Mouse (Mus musculus) liver, postnatal 0 days (tissue): ENCODE measurements around the gene Mtx3.

ENCODE experiments used
- CTCF ChIP-seq: sonication (generic); IDR thresholded peaks from 2 replicates; pipeline ENCODE4 v1.5.1; 2016; ENCODE audit warnings: antibody characterized with exemption, low read depth
- EP300 ChIP-seq: IDR thresholded peaks from 2 replicates; pipeline ENCODE4 v1.6.1; 2016; ENCODE audit warnings: antibody characterized with exemption, low read depth, mild to moderate bottlenecking

DNA sequence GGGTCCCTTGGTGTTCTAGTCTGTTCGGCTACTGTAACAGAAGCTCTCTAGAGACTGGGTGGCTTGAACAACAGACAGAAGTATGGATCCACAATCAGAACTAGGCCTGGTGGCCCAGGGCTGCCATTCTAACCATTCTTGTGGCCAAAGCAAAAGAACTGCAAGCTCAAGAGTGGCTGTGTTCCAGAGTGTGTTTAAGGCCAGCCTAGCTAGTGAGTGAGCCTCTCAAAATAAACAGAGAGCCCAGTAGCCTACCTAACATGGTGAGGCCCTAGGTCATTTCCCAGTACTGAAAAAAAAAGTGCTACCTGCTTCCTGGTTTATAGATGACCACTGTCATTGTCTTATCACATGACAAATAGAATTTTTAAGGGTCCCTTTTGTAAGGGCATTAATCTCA is 39.6 kb downstream of the Mtx3 start:
- TF ChIP-seq CTCF (no peak), EP300 (no peak)
